Mouse (Mus musculus) neural tube, embryonic 12.5 days (tissue): Measurements from ENCODE around the gene Nid2. TPM values are rescaled to one million over a fixed set of nuclear protein-coding genes. Genes with fewer than 3 reads are reported as not detected.
A peak's percentile ranks its signal among the peaks of the same experiment; 100 is the strongest.

Experiments
- ATAC-seq: fragments of 200-750 bp; cut with Nextera tagmentation; 2 replicates; pipeline ENCODE4 v1.8.0; 2017; ENCODE audit warnings: low read depth, mild to moderate bottlenecking, moderate TSS enrichment, moderate library complexity; ENCODE audit not compliant: low FRiP score
- H3K27ac ChIP-seq: fragments of 300-500 bp; sonication (generic); 2 replicates; pipeline ENCODE4 v1.5.1; 2016
- H3K27me3 ChIP-seq: fragments of 300-500 bp; sonication (generic); replicated peaks from 2 replicates; pipeline ENCODE4 v1.6.1; 2016; ENCODE audit warnings: mild to moderate bottlenecking
- H3K36me3 ChIP-seq: fragments of 300-500 bp; sonication (generic); 2 replicates; pipeline ENCODE4 v1.6.1; 2016; ENCODE audit warnings: mild to moderate bottlenecking
- H3K4me1 ChIP-seq: fragments of 300-500 bp; sonication (generic); 2 replicates; pipeline ENCODE4 v1.6.1; 2016
- H3K4me2 ChIP-seq: fragments of 300-500 bp; sonication (generic); replicated peaks from 2 replicates; pipeline ENCODE4 v1.6.1; 2016; ENCODE audit warnings: mild to moderate bottlenecking
- H3K4me3 ChIP-seq: fragments of 300-500 bp; sonication (generic); 2 replicates; pipeline ENCODE4 v1.5.1; 2016
- H3K9ac ChIP-seq: fragments of 300-500 bp; sonication (generic); 2 replicates; pipeline ENCODE4 v1.6.1; 2016; ENCODE audit warnings: mild to moderate bottlenecking
- H3K9me3 ChIP-seq: fragments of 300-500 bp; sonication (generic); 2 replicates; pipeline ENCODE4 v1.6.1; 2016; ENCODE audit warnings: mild to moderate bottlenecking
- WGBS: fragments of 180-500 bp; shearing (Covaris S2); methylation state at CpG from one replicate; pipeline ENCODE4 v1.1.7; 2016; 5-methylcytosine and 5-hydroxymethylcytosine counted together
- polyA plus RNA-seq: library from polyadenylated mRNA; unstranded; fragments of >200 nt; fragmentation: Nextera tagmentation; extraction: Ambion mirVana; gene quantifications from 2 replicates; pipeline ENCODE4 v1.2.1, GENCODE M21; 2016

Nid2 gene
- polyA plus RNA-seq, 1 experiment from 2014 or later, result 59.5 TPM

- no peak overlapping the region for H3K27ac ChIP-seq
- H3K4me2 ChIP-seq, result no peak overlapping the region
- no peak for ATAC-seq
- no peak overlapping the region for H3K9ac ChIP-seq
- H3K9me3 ChIP-seq, result no peaks in the 10 kb centered on the region
- WGBS, result 67% methylated on average over 4 of the region's 4 CpGs
- H3K36me3 ChIP-seq, result no peaks in the 10 kb centered on the region
- H3K4me3 ChIP-seq, result no peak overlapping the region
- H3K27me3 ChIP-seq, result no peaks in the 10 kb centered on the region
- no peaks in the 10 kb centered on the region for H3K4me1 ChIP-seq
Measured at GRCm38 (mm10) chr14:19803222-19803621, 52.2 kb downstream of the Nid2 start.

GRCm38 (mm10) chr14:19803623-19804022, 52.6 kb downstream of the Nid2 start:
- Histone ChIP-seq H3K27ac (no peak overlapping the region), H3K4me1 (no peaks in the 10 kb centered on the region), H3K4me3 (no peak overlapping the region), H3K9ac (no peak overlapping the region), H3K9me3 (no peaks in the 10 kb centered on the region), H3K27me3 (no peaks in the 10 kb centered on the region), H3K4me2 (no peak overlapping the region), H3K36me3 (no peaks in the 10 kb centered on the region)
- 63% methylated on average over 10 of the region's 10 CpGs for WGBS
- ATAC-seq, result no peak

GRCm38 (mm10) chr14:19807339-19807738, 56.3 kb downstream of the Nid2 start:
- WGBS, result 76% methylated on average over 3 of the region's 3 CpGs
- Histone ChIP-seq H3K4me2 (no peak overlapping the region), H3K9me3 (no peaks in the 10 kb centered on the region), H3K4me3 (no peak overlapping the region), H3K4me1 (no peaks in the 10 kb centered on the region), H3K27ac (no peak overlapping the region), H3K27me3 (no peaks in the 10 kb centered on the region), H3K36me3 (peaks cover 18% of the 10 kb centered on the region), H3K9ac (no peak overlapping the region)
- no peak for ATAC-seq

GRCm38 (mm10) chr14:19807858-19808257, 56.8 kb downstream of the Nid2 start:
- no peaks in the 10 kb centered on the region for H3K27me3 ChIP-seq
- ATAC-seq, result no peak
- H3K27ac ChIP-seq, result no peak overlapping the region
- H3K9ac ChIP-seq, result no peak overlapping the region
- H3K4me1 ChIP-seq, result no peaks in the 10 kb centered on the region
- peaks cover 23% of the 10 kb centered on the region for H3K36me3 ChIP-seq
- no peak overlapping the region for H3K4me3 ChIP-seq
- H3K9me3 ChIP-seq, result no peaks in the 10 kb centered on the region
- H3K4me2 ChIP-seq, result no peak overlapping the region
- WGBS, result 93% methylated on average over 2 of the region's 2 CpGs

GRCm38 (mm10) chr14:19809934-19810333, 58.9 kb downstream of the Nid2 start:
- WGBS, result 86% methylated on average over 10 of the region's 10 CpGs
- no peak overlapping the region for H3K4me3 ChIP-seq
- H3K27ac ChIP-seq, result no peak overlapping the region
- H3K9me3 ChIP-seq, result no peaks in the 10 kb centered on the region
- no peak overlapping the region for H3K9ac ChIP-seq
- H3K4me2 ChIP-seq, result no peak overlapping the region
- no peaks in the 10 kb centered on the region for H3K27me3 ChIP-seq
- no peak for ATAC-seq
- H3K36me3 ChIP-seq, result peaks cover 41% of the 10 kb centered on the region
- H3K4me1 ChIP-seq, result no peaks in the 10 kb centered on the region

GRCm38 (mm10) chr14:19813061-19813460, 62.0 kb downstream of the Nid2 start:
- Histone ChIP-seq H3K4me2 (no peak overlapping the region), H3K4me3 (no peak overlapping the region), H3K27me3 (no peaks in the 10 kb centered on the region), H3K4me1 (no peaks in the 10 kb centered on the region), H3K9me3 (no peaks in the 10 kb centered on the region), H3K9ac (no peak overlapping the region), H3K27ac (no peak overlapping the region), H3K36me3 (peaks cover 62% of the 10 kb centered on the region)
- WGBS, result 86% methylated on average over 2 of the region's 2 CpGs
- ATAC-seq, result no peak

GRCm38 (mm10) chr14:19817949-19818348, 66.9 kb downstream of the Nid2 start:
- H3K4me2 ChIP-seq, result no peak overlapping the region
- no peak overlapping the region for H3K4me3 ChIP-seq
- H3K4me1 ChIP-seq, result peaks cover 6% of the 10 kb centered on the region; the same call in 1 of the 2 replicates
- H3K9me3 ChIP-seq, result no peaks in the 10 kb centered on the region
- H3K27me3 ChIP-seq, result no peaks in the 10 kb centered on the region
- no peak overlapping the region for H3K9ac ChIP-seq
- ATAC-seq, result no peak
- 24% methylated on average over 1 of the region's 1 CpGs for WGBS
- H3K27ac ChIP-seq, result no peak overlapping the region
- H3K36me3 ChIP-seq, result peaks cover 63% of the 10 kb centered on the region

- WGBS, result 97% methylated on average over 5 of the region's 5 CpGs
- no peak for ATAC-seq
- Histone ChIP-seq H3K27me3 (no peaks in the 10 kb centered on the region), H3K9ac (no peak overlapping the region), H3K4me1 (peaks cover 20% of the 10 kb centered on the region), H3K27ac (no peak overlapping the region), H3K36me3 (peaks cover 29% of the 10 kb centered on the region), H3K4me3 (no peak overlapping the region), H3K9me3 (no peaks in the 10 kb centered on the region), H3K4me2 (no peak overlapping the region)
Measured at GRCm38 (mm10) chr14:19821686-19822085, 70.6 kb downstream of the Nid2 start.

- under 1% methylated on average over 80 of the region's 80 CpGs for WGBS
- Histone ChIP-seq H3K9me3 (no peaks in the 10 kb centered on the region), H3K27ac (peak within 1 kb of the TSS; percentile 67), H3K4me1 (peaks cover 20% of the 10 kb centered on the region), H3K27me3 (no peaks in the 10 kb centered on the region), H3K4me2 (peak within 1 kb of the TSS; percentile 82), H3K36me3 (peaks cover 21% of the 10 kb centered on the region), H3K4me3 (peak within 1 kb of the TSS; percentile 99), H3K9ac (peak within 1 kb of the TSS; percentile 97)
- peak; percentile 95 for ATAC-seq
Measured at GRCm38 (mm10) chr14:19823321-19824142, 72.5 kb downstream of the Nid2 start, which contains the start of gene Rtraf. TSS of gene Rtraf (minus strand) at chr14:19823824.

- Histone ChIP-seq H3K4me3 (no peak overlapping the region), H3K27ac (peak overlapping the region; percentile 67), H3K4me2 (peak overlapping the region; percentile 82), H3K9ac (no peak overlapping the region), H3K36me3 (peaks cover 13% of the 10 kb centered on the region), H3K4me1 (peaks cover 20% of the 10 kb centered on the region), H3K27me3 (no peaks in the 10 kb centered on the region), H3K9me3 (no peaks in the 10 kb centered on the region)
- ATAC-seq, result peak; percentile 58
- 28% methylated on average over 11 of the region's 11 CpGs for WGBS
Measured at GRCm38 (mm10) chr14:19825481-19825880, 74.4 kb downstream of the Nid2 start.

- no peak for ATAC-seq
- H3K36me3 ChIP-seq, result no peaks in the 10 kb centered on the region
- no peaks in the 10 kb centered on the region for H3K27me3 ChIP-seq
- H3K9ac ChIP-seq, result no peak overlapping the region
- H3K4me1 ChIP-seq, result peaks cover 3% of the 10 kb centered on the region; the same call in 1 of the 2 replicates
- no peak overlapping the region for H3K4me3 ChIP-seq
- H3K27ac ChIP-seq, result no peak overlapping the region
- no peaks in the 10 kb centered on the region for H3K9me3 ChIP-seq
- H3K4me2 ChIP-seq, result no peak overlapping the region
- 93% methylated on average over 3 of the region's 3 CpGs for WGBS
Measured at GRCm38 (mm10) chr14:19836289-19836688, 85.2 kb downstream of the Nid2 start.

GRCm38 (mm10) chr14:19839600-19840332, 88.7 kb downstream of the Nid2 start:
- Histone ChIP-seq H3K4me1 (peaks cover 3% of the 10 kb centered on the region; the same call in 1 of the 2 replicates), H3K27ac (no peak overlapping the region), H3K4me2 (peak overlapping the region; percentile 54), H3K4me3 (no peak overlapping the region), H3K9me3 (no peaks in the 10 kb centered on the region), H3K9ac (no peak overlapping the region), H3K27me3 (no peaks in the 10 kb centered on the region), H3K36me3 (no peaks in the 10 kb centered on the region)
- peak; percentile 58; the same call in 1 of the 2 replicates for ATAC-seq
- 23% methylated on average over 15 of the region's 15 CpGs for WGBS
